In genomic region chr8:75198988-75199765, GRCm38 (mm10) we compare ENCODE assay signal across 19 mouse cellular contexts. TPM values are rescaled to one million over a fixed set of nuclear protein-coding genes. Genes with fewer than 3 reads are reported as not detected.
A peak's percentile ranks its signal among the peaks of the same experiment; 100 is the strongest.
DNase-seq lines count a peak whose midpoint lies in the region; ATAC-seq and TF ChIP-seq lines count a peak whose summit lies in the region.
"Had no signal": no experiment of that assay in that cellular context is flagged by ENCODE, and none has a peak within 500 bp of the region (broad histone marks: within the 10 kb centered on the region; RNA-seq: fewer than 3 reads in every experiment).

No protein-coding gene starts in this region.

- no peaks in the 10 kb centered on the region for H3K36me3 ChIP-seq in hindbrain, embryonic 13.5 days
- H3K36me3 ChIP-seq in hindbrain, embryonic 11.5 days (ENCODE audit: control insufficient read depth, insufficient read depth, low read length) = no peaks in the 10 kb centered on the region
- H3K36me3 ChIP-seq in neural tube, embryonic 14.5 days (ENCODE audit: control insufficient read depth, insufficient read depth, low read length) = no peaks in the 10 kb centered on the region
- H3K36me3 ChIP-seq in midbrain, postnatal 0 days (ENCODE audit: insufficient read depth, low read length) = no peaks in the 10 kb centered on the region
- H3K36me3 ChIP-seq: embryonic facial prominence, embryonic 10.5 days; liver, embryonic 15.5 days; neural tube, embryonic 13.5 days; stomach, embryonic 15.5 days had no signal

- H3K9ac ChIP-seq in hindbrain, embryonic 13.5 days = no peak overlapping the region
- no peak overlapping the region for H3K9ac ChIP-seq in hindbrain, embryonic 11.5 days (ENCODE audit: low read depth, low read length)
- H3K9ac ChIP-seq in neural tube, embryonic 14.5 days (replicated peaks; ENCODE audit: low read depth, low read length) = no peak overlapping the region
- H3K9ac ChIP-seq in midbrain, postnatal 0 days (replicated peaks; ENCODE audit: low read length, poor library complexity, severe bottlenecking) = no peak overlapping the region
- H3K9ac ChIP-seq: liver, embryonic 15.5 days; neural tube, embryonic 13.5 days; stomach, embryonic 15.5 days had no signal

- no peak for DNase-seq in hindbrain, embryonic 11.5 days (ENCODE audit: low spot score)
- DNase-seq in neural tube, embryonic 10.5 days (ENCODE audit: extremely low spot score, low spot score) = no peak
- peak; percentile 65 for DNase-seq in midbrain, postnatal 0 days (ENCODE audit: low spot score)
- DNase-seq in liver = no peak
- no peak for DNase-seq in adrenal gland, adult (ENCODE audit: inconsistent age in 2 of 2, low spot score in 1 of 2)
- DNase-seq: adrenal gland, postnatal 25 days; cerebellum, postnatal 36 days; gastrocnemius, postnatal 25 days; kidney, adult 11 months; thymus, adult 18-20 months; thymus, postnatal 4 days had no signal

- peaks cover 14% of the 10 kb centered on the region; the same call in 1 of the 2 replicates for H3K4me1 ChIP-seq in hindbrain, embryonic 13.5 days (replicated peaks)
- H3K4me1 ChIP-seq in hindbrain, embryonic 11.5 days (replicated peaks; ENCODE audit: control insufficient read depth, insufficient read depth, low read length) = no peaks in the 10 kb centered on the region
- no peaks in the 10 kb centered on the region for H3K4me1 ChIP-seq in neural tube, embryonic 14.5 days (ENCODE audit: control insufficient read depth, insufficient read depth, low read length)
- peaks cover 5% of the 10 kb centered on the region; the same call in 1 of the 2 replicates for H3K4me1 ChIP-seq in brown adipose tissue, adult 24 weeks (ENCODE audit: control insufficient read depth, insufficient read depth, insufficient read length, low read length)
- H3K4me1 ChIP-seq in midbrain, postnatal 0 days (ENCODE audit: insufficient read depth, low read length) = peaks cover 3% of the 10 kb centered on the region; the same call in 1 of the 2 replicates
- H3K4me1 ChIP-seq: liver, embryonic 15.5 days; stomach, embryonic 15.5 days had no signal

- 0 out of 2 replicates have a peak, but pooled peaks have one; percentile 29 for ATAC-seq in hindbrain, embryonic 13.5 days (ENCODE audit: low FRiP score)
- ATAC-seq in hindbrain, embryonic 11.5 days (ENCODE audit: low FRiP score) = no peak
- peak; percentile 36 for ATAC-seq in neural tube, embryonic 14.5 days (ENCODE audit: low read depth)
- ATAC-seq in midbrain, postnatal 0 days (ENCODE audit: low FRiP score) = peak; percentile 83
- ATAC-seq: activated CD4-positive, CD25-positive, alpha-beta regulatory T cell, adult 4 months had no signal

- no peak overlapping the region for H3K4me2 ChIP-seq in hindbrain, embryonic 13.5 days
- H3K4me2 ChIP-seq in hindbrain, embryonic 11.5 days (replicated peaks; ENCODE audit: low read depth, low read length) = no peak overlapping the region
- no peak overlapping the region for H3K4me2 ChIP-seq in neural tube, embryonic 14.5 days (ENCODE audit: low read depth, low read length)
- no peak overlapping the region for H3K4me2 ChIP-seq in midbrain, postnatal 0 days (ENCODE audit: low read depth, low read length, poor library complexity, severe bottlenecking)
- H3K4me2 ChIP-seq: liver, embryonic 15.5 days; neural tube, embryonic 13.5 days; stomach, embryonic 15.5 days had no signal

- no peak for TF ChIP-seq CTCF in midbrain, postnatal 0 days (IDR thresholded peaks at IDR 0.05)

- 72% methylated on average over 5 of the region's 5 CpGs for WGBS in hindbrain, embryonic 13.5 days
- 70% methylated on average over 5 of the region's 5 CpGs for WGBS in hindbrain, embryonic 11.5 days
- 78% methylated on average over 5 of the region's 5 CpGs for WGBS in neural tube, embryonic 14.5 days
- 53% methylated on average over 5 of the region's 5 CpGs for WGBS in midbrain, postnatal 0 days

- H3K9me3 ChIP-seq in hindbrain, embryonic 13.5 days = no peaks in the 10 kb centered on the region
- no peaks in the 10 kb centered on the region for H3K9me3 ChIP-seq in hindbrain, embryonic 11.5 days (ENCODE audit: control insufficient read depth, low read length)
- H3K9me3 ChIP-seq in neural tube, embryonic 14.5 days (ENCODE audit: control insufficient read depth, low read length) = no peaks in the 10 kb centered on the region
- H3K9me3 ChIP-seq in midbrain, postnatal 0 days (ENCODE audit: low read length) = no peaks in the 10 kb centered on the region
- H3K9me3 ChIP-seq: embryonic facial prominence, embryonic 10.5 days; liver, embryonic 15.5 days; neural tube, embryonic 13.5 days; stomach, embryonic 15.5 days had no signal

- no peak overlapping the region for H3K27ac ChIP-seq in hindbrain, embryonic 13.5 days
- no peak overlapping the region for H3K27ac ChIP-seq in hindbrain, embryonic 11.5 days (ENCODE audit: low read depth, low read length)
- no peak overlapping the region for H3K27ac ChIP-seq in neural tube, embryonic 14.5 days (ENCODE audit: low read depth, low read length)
- H3K27ac ChIP-seq in brown adipose tissue, adult 24 weeks (replicated peaks; ENCODE audit: low read depth, low read length) = 0 out of 2 replicates have a peak overlapping the region, but pooled peaks have one; percentile 23
- peak overlapping the region; percentile 63 for H3K27ac ChIP-seq in midbrain, postnatal 0 days (ENCODE audit: low read depth, low read length)
- H3K27ac ChIP-seq: embryonic facial prominence, embryonic 10.5 days; liver, embryonic 15.5 days; neural tube, embryonic 13.5 days; stomach, embryonic 15.5 days had no signal

- H3K4me3 ChIP-seq in hindbrain, embryonic 13.5 days = no peak overlapping the region
- no peak overlapping the region for H3K4me3 ChIP-seq in hindbrain, embryonic 11.5 days (ENCODE audit: low read depth, low read length)
- no peak overlapping the region for H3K4me3 ChIP-seq in neural tube, embryonic 14.5 days (ENCODE audit: low read depth, low read length)
- H3K4me3 ChIP-seq in brown adipose tissue, adult 24 weeks (ENCODE audit: insufficient read depth, low read depth, low read length) = no peak overlapping the region
- no peak overlapping the region for H3K4me3 ChIP-seq in midbrain, postnatal 0 days (ENCODE audit: low read depth, low read length)
- H3K4me3 ChIP-seq: embryonic facial prominence, embryonic 10.5 days; liver, embryonic 15.5 days; neural tube, embryonic 13.5 days; stomach, embryonic 15.5 days had no signal

- no peaks in the 10 kb centered on the region for H3K27me3 ChIP-seq in hindbrain, embryonic 13.5 days
- no peaks in the 10 kb centered on the region for H3K27me3 ChIP-seq in hindbrain, embryonic 11.5 days (ENCODE audit: control insufficient read depth, insufficient read depth, low read length)
- H3K27me3 ChIP-seq in neural tube, embryonic 14.5 days (ENCODE audit: control insufficient read depth, insufficient read depth, low read length) = no peaks in the 10 kb centered on the region
- H3K27me3 ChIP-seq in midbrain, postnatal 0 days (ENCODE audit: insufficient read depth, low read length) = no peaks in the 10 kb centered on the region
- H3K27me3 ChIP-seq: liver, embryonic 15.5 days; neural tube, embryonic 13.5 days; stomach, embryonic 15.5 days had no signal

RNA-seq across cellular contexts. Expression of gene Rasd2, which starts 14.6 kb away (rescaled TPM):
- polyA plus RNA-seq in hindbrain, embryonic 13.5 days (2015; fragmentation: Nextera tagmentation; extraction: Ambion mirVana) = 1.0 and 2.1 TPM in 2 replicates
- 0.19 and 0.32 TPM in 2 replicates for polyA plus RNA-seq in hindbrain, embryonic 11.5 days (2014; fragmentation: Nextera tagmentation; extraction: Ambion mirVana)
- 3.1 TPM in 2 replicates for polyA plus RNA-seq in neural tube, embryonic 14.5 days (2014; fragmentation: Nextera tagmentation; extraction: Ambion mirVana)
- polyA plus RNA-seq in brown adipose tissue, adult 24 weeks (2012; ENCODE audit: insufficient read depth, insufficient read length, missing spikeins) = 0.48 TPM in 1 of 2 replicates, not detected in the other
- 10.1 and 14.4 TPM in 2 replicates for total RNA-seq in midbrain, postnatal 0 days (2014; rRNA removed)
- 4.5 and 5.5 TPM in 2 replicates for polyA plus RNA-seq in midbrain, postnatal 0 days (2015; fragmentation: Nextera tagmentation; extraction: Ambion mirVana)
- polyA plus RNA-seq: liver, embryonic 15.5 days had no signal

Comparison
In these comparisons a context has a peak if more than half of its experiments do, and no peak if none do; other contexts are left out.
1. H3K27ac ChIP-seq: peak in brown adipose tissue, adult 24 weeks (single experiment) and midbrain, postnatal 0 days (single experiment); none in hindbrain, embryonic 13.5 days (single experiment), hindbrain, embryonic 11.5 days (single experiment) and neural tube, embryonic 14.5 days (single experiment).